Mouse (Mus musculus): ENCODE measurements around the gene Ddx52. TPM values are rescaled to one million over a fixed set of nuclear protein-coding genes. Genes with fewer than 3 reads are reported as not detected.

Gene Ddx52
- polyA plus RNA-seq, 1 experiment from 2014 or later = 27.9 TPM

- Histone ChIP-seq H3K4me1 (no peaks in the 10 kb centered on the region), H3K27ac (replicated peaks) (no peak overlapping the region), H3K4me2 (replicated peaks) (no peak overlapping the region), H3K4me3 (replicated peaks) (no peak overlapping the region), H3K9ac (no peak overlapping the region), H3K9me3 (replicated peaks) (no peaks in the 10 kb centered on the region), H3K36me3 (no peaks in the 10 kb centered on the region), H3K27me3 (0 out of 2 replicates have a peak, but pooled peaks cover 3% of the 10 kb centered on the region)
- 80% methylated on average over 10 of the region's 10 CpGs for WGBS
- ATAC-seq (ENCODE audit: insufficient number of reproducible peaks, low FRiP score, low TSS enrichment, low read depth) = no peak
Measured at GRCm38 (mm10) chr11:83932506-83933106, 9.3 kb upstream of the Ddx52 start.

GRCm38 (mm10) chr11:83933376-83933775 lies 8.5 kb upstream of the Ddx52 start:
- WGBS = 87% methylated on average over 4 of the region's 4 CpGs
- no peak overlapping the region for H3K4me2 ChIP-seq (replicated peaks)

GRCm38 (mm10) chr11:83935986-83936665 lies 5.7 kb upstream of the Ddx52 start:
- H3K9me3 ChIP-seq (replicated peaks) = no peaks in the 10 kb centered on the region
- no peak overlapping the region for H3K4me2 ChIP-seq (replicated peaks)
- 0 out of 2 replicates have a peak, but pooled peaks have one; percentile 11 for ATAC-seq (ENCODE audit: insufficient number of reproducible peaks, low FRiP score, low TSS enrichment, low read depth)
- 0 out of 2 replicates have a peak, but pooled peaks cover 3% of the 10 kb centered on the region for H3K27me3 ChIP-seq
- H3K36me3 ChIP-seq = no peaks in the 10 kb centered on the region
- H3K4me1 ChIP-seq = no peaks in the 10 kb centered on the region
- H3K4me3 ChIP-seq (replicated peaks) = no peak overlapping the region
- H3K9ac ChIP-seq = no peak overlapping the region
- 11% methylated on average over 7 of the region's 7 CpGs for WGBS
- H3K27ac ChIP-seq (replicated peaks) = no peak overlapping the region

More at GRCm38 (mm10) chr11:83933376-83933775, 8.5 kb upstream of the Ddx52 start:
- Histone ChIP-seq H3K36me3 (no peaks in the 10 kb centered on the region), H3K4me1 (no peaks in the 10 kb centered on the region), H3K27ac (replicated peaks) (no peak overlapping the region), H3K4me3 (replicated peaks) (no peak overlapping the region), H3K27me3 (0 out of 2 replicates have a peak, but pooled peaks cover 3% of the 10 kb centered on the region), H3K9me3 (replicated peaks) (no peaks in the 10 kb centered on the region), H3K9ac (no peak overlapping the region)
- ATAC-seq (ENCODE audit: insufficient number of reproducible peaks, low FRiP score, low TSS enrichment, low read depth) = no peak

GRCm38 (mm10) chr11:83938556-83938955 lies 3.3 kb upstream of the Ddx52 start:
- peaks cover 5% of the 10 kb centered on the region; the same call in 1 of the 2 replicates for H3K4me1 ChIP-seq
- H3K4me3 ChIP-seq (replicated peaks) = no peak overlapping the region
- H3K9me3 ChIP-seq (replicated peaks) = no peaks in the 10 kb centered on the region
- H3K27ac ChIP-seq (replicated peaks) = no peak overlapping the region
- ATAC-seq (ENCODE audit: insufficient number of reproducible peaks, low FRiP score, low TSS enrichment, low read depth) = no peak
- no peak overlapping the region for H3K4me2 ChIP-seq (replicated peaks)
- no peak overlapping the region for H3K9ac ChIP-seq
- WGBS = 71% methylated on average over 8 of the region's 8 CpGs
- no peaks in the 10 kb centered on the region for H3K27me3 ChIP-seq
- no peaks in the 10 kb centered on the region for H3K36me3 ChIP-seq

- H3K4me1 ChIP-seq = no peaks in the 10 kb centered on the region
- H3K27ac ChIP-seq (replicated peaks) = no peak overlapping the region
- no peak for ATAC-seq (ENCODE audit: insufficient number of reproducible peaks, low FRiP score, low TSS enrichment, low read depth)
- no peak overlapping the region for H3K4me3 ChIP-seq (replicated peaks)
- no peaks in the 10 kb centered on the region for H3K27me3 ChIP-seq
- H3K9ac ChIP-seq = no peak overlapping the region
- H3K4me2 ChIP-seq (replicated peaks) = no peak overlapping the region
- no peaks in the 10 kb centered on the region for H3K9me3 ChIP-seq (replicated peaks)
- 89% methylated on average over 2 of the region's 2 CpGs for WGBS
- peaks cover 82% of the 10 kb centered on the region for H3K36me3 ChIP-seq
Measured at GRCm38 (mm10) chr11:83956822-83957221, 15.0 kb downstream of the Ddx52 start.

GRCm38 (mm10) chr11:83961983-83962382 lies 20.1 kb downstream of the Ddx52 start:
- no peak for ATAC-seq (ENCODE audit: insufficient number of reproducible peaks, low FRiP score, low TSS enrichment, low read depth)
- no peak overlapping the region for H3K27ac ChIP-seq (replicated peaks)
- no peak overlapping the region for H3K4me3 ChIP-seq (replicated peaks)
- H3K4me2 ChIP-seq (replicated peaks) = no peak overlapping the region
- WGBS = 75% methylated on average over 3 of the region's 3 CpGs
- no peaks in the 10 kb centered on the region for H3K9me3 ChIP-seq (replicated peaks)
- no peaks in the 10 kb centered on the region for H3K27me3 ChIP-seq
- peaks cover 45% of the 10 kb centered on the region for H3K36me3 ChIP-seq
- no peak overlapping the region for H3K9ac ChIP-seq
- H3K4me1 ChIP-seq = peaks cover 10% of the 10 kb centered on the region

- peaks cover 10% of the 10 kb centered on the region for H3K4me1 ChIP-seq
- peak within 1 kb of the TSS; percentile 73 for H3K4me3 ChIP-seq (replicated peaks)
- peaks cover 32% of the 10 kb centered on the region for H3K36me3 ChIP-seq
- no peaks in the 10 kb centered on the region for H3K27me3 ChIP-seq
- peak within 1 kb of the TSS; percentile 58 for H3K9ac ChIP-seq
- peak within 1 kb of the TSS; percentile 61 for H3K4me2 ChIP-seq (replicated peaks)
- WGBS = 2% methylated on average over 59 of the region's 76 CpGs
- H3K27ac ChIP-seq (replicated peaks) = peak within 1 kb of the TSS; percentile 75
- no peaks in the 10 kb centered on the region for H3K9me3 ChIP-seq (replicated peaks)
- ATAC-seq (ENCODE audit: insufficient number of reproducible peaks, low FRiP score, low TSS enrichment, low read depth) = peak; percentile 93
Measured at GRCm38 (mm10) chr11:83963991-83964921, 22.4 kb downstream of the Ddx52 start, which contains the start of gene Synrg. Gene Synrg (plus strand): TSS chr11:83964428.

- Histone ChIP-seq H3K4me2 (replicated peaks) (no peak overlapping the region), H3K36me3 (peaks cover 1% of the 10 kb centered on the region), H3K4me3 (replicated peaks) (no peak overlapping the region), H3K4me1 (peaks cover 10% of the 10 kb centered on the region), H3K27me3 (no peaks in the 10 kb centered on the region), H3K27ac (replicated peaks) (no peak overlapping the region), H3K9me3 (replicated peaks) (no peaks in the 10 kb centered on the region), H3K9ac (no peak overlapping the region)
- ATAC-seq (ENCODE audit: insufficient number of reproducible peaks, low FRiP score, low TSS enrichment, low read depth) = no peak
- WGBS = 46% methylated on average over 8 of the region's 8 CpGs
Measured at GRCm38 (mm10) chr11:83967436-83968204, 25.8 kb downstream of the Ddx52 start.

GRCm38 (mm10) chr11:83968205-83968575 lies 26.3 kb downstream of the Ddx52 start:
- 73% methylated on average over 6 of the region's 6 CpGs for WGBS
- ATAC-seq (ENCODE audit: insufficient number of reproducible peaks, low FRiP score, low TSS enrichment, low read depth) = no peak
- Histone ChIP-seq H3K4me3 (replicated peaks) (no peak overlapping the region), H3K36me3 (peaks cover 5% of the 10 kb centered on the region; the same call in 1 of the 2 replicates), H3K4me2 (replicated peaks) (no peak overlapping the region), H3K27ac (replicated peaks) (no peak overlapping the region), H3K9me3 (replicated peaks) (no peaks in the 10 kb centered on the region), H3K27me3 (no peaks in the 10 kb centered on the region), H3K9ac (no peak overlapping the region), H3K4me1 (peaks cover 10% of the 10 kb centered on the region)

- no peak for ATAC-seq (ENCODE audit: insufficient number of reproducible peaks, low FRiP score, low TSS enrichment, low read depth)
- H3K27me3 ChIP-seq = no peaks in the 10 kb centered on the region
- no peak overlapping the region for H3K4me3 ChIP-seq (replicated peaks)
- peaks cover 6% of the 10 kb centered on the region for H3K4me1 ChIP-seq
- H3K9ac ChIP-seq = no peak overlapping the region
- H3K9me3 ChIP-seq (replicated peaks) = no peaks in the 10 kb centered on the region
- WGBS = 87% methylated on average over 3 of the region's 3 CpGs
- H3K27ac ChIP-seq (replicated peaks) = no peak overlapping the region
- peaks cover 5% of the 10 kb centered on the region; the same call in 1 of the 2 replicates for H3K36me3 ChIP-seq
- no peak overlapping the region for H3K4me2 ChIP-seq (replicated peaks)
Measured at GRCm38 (mm10) chr11:83969040-83969439, 27.2 kb downstream of the Ddx52 start.

Measured in embryonic facial prominence, embryonic 15.5 days (tissue).